Mouse (Mus musculus) liver, embryonic 14.5 days (tissue): ENCODE results near the gene Npcd. TPM values are rescaled to one million over a fixed set of nuclear protein-coding genes. Genes with fewer than 3 reads are reported as not detected.
A peak's percentile ranks its signal among the peaks of the same experiment; 100 is the strongest.

ENCODE experiments used
- ATAC-seq: fragments of 200-750 bp; cut with Nextera tagmentation; 2 replicates; pipeline ENCODE4 v1.8.0; 2017; ENCODE audit warnings: moderate number of reproducible peaks, mild to moderate bottlenecking, moderate library complexity; ENCODE audit not compliant: insufficient read depth
- DNase-seq, 3 experiments: peaks; one replicate each; pipeline ENCODE4 v3.0.0-alpha.2; 2012 to 2013; ENCODE audit warnings: low read depth in 3 of 3, low spot score in 3 of 3
- H3K27ac ChIP-seq: fragments of 300-500 bp; sonication (generic); 2 replicates; pipeline ENCODE4 v1.5.1; 2014; ENCODE audit warnings: moderate library complexity, mild to moderate bottlenecking, control low read depth, inconsistent platforms
- H3K27me3 ChIP-seq: fragments of 300-500 bp; sonication (generic); 2 replicates; pipeline ENCODE4 v1.6.1; 2014; ENCODE audit warnings: mild to moderate bottlenecking, low read length, moderate library complexity; ENCODE audit not compliant: control insufficient read depth, insufficient read depth
- H3K36me3 ChIP-seq: fragments of 300-500 bp; sonication (generic); replicated peaks from 2 replicates; pipeline ENCODE4 v1.6.1; 2014; ENCODE audit warnings: low read depth; ENCODE audit not compliant: control insufficient read depth, insufficient read depth
- H3K4me1 ChIP-seq, 2 experiments: fragments of 200-500 bp in 1 of 2; fragments of 300-500 bp in 1 of 2; sonication (generic) in 1 of 2; replicated peaks; 2 replicates each; pipeline ENCODE4 v1.6.1; 2012 to 2014; ENCODE audit warnings: antibody characterized with exemption in 1 of 2, inconsistent platforms in 1 of 2, low read length in 1 of 2; ENCODE audit not compliant: control insufficient read depth in 2 of 2, insufficient read depth in 2 of 2
- H3K4me2 ChIP-seq: fragments of 300-500 bp; sonication (generic); 2 replicates; pipeline ENCODE4 v1.6.1; 2014; ENCODE audit warnings: low read depth, mild to moderate bottlenecking, control low read depth, moderate library complexity
- H3K4me3 ChIP-seq, 2 experiments: fragments of 200-500 bp in 1 of 2; fragments of 300-500 bp in 1 of 2; sonication (generic) in 1 of 2; 2 replicates each; pipeline ENCODE4 v1.5.1; 2012 to 2014; ENCODE audit warnings: low read depth in 2 of 2, low read length in 2 of 2, mild to moderate bottlenecking in 2 of 2, control low read depth in 1 of 2, inconsistent platforms in 1 of 2, moderate library complexity in 1 of 2; ENCODE audit not compliant: insufficient read depth in 1 of 2
- H3K9ac ChIP-seq: fragments of 300-500 bp; sonication (generic); replicated peaks from 2 replicates; pipeline ENCODE4 v1.6.1; 2014; ENCODE audit warnings: mild to moderate bottlenecking, control low read depth, moderate library complexity
- H3K9me3 ChIP-seq: fragments of 300-500 bp; sonication (generic); 2 replicates; pipeline ENCODE4 v1.6.1; 2016; ENCODE audit warnings: low read length, mixed read lengths; ENCODE audit not compliant: control insufficient read depth
- CTCF ChIP-seq: IDR thresholded peaks from 2 replicates; pipeline ENCODE4 v1.5.1; 2016; ENCODE audit warnings: antibody characterized with exemption, low read depth, control low read depth
- EP300 ChIP-seq: IDR thresholded peaks from 2 replicates; pipeline ENCODE4 v1.6.1; 2016; ENCODE audit warnings: antibody characterized with exemption, low read depth
- WGBS: fragments of 180-500 bp; shearing (Covaris S2); extraction: QIAGEN DNeasy Blood & Tissue Kit; methylation state at CpG from one replicate; pipeline ENCODE4 v1.1.7; 2014; ENCODE audit not compliant: insufficient replicate concordance; 5-methylcytosine and 5-hydroxymethylcytosine counted together
- polyA plus RNA-seq, 2 experiments: library from polyadenylated mRNA; depleted of rRNA in 1 of 2; stranded (reverse) in 1 of 2; unstranded in 1 of 2; fragments of >200 nt; fragmentation: Nextera tagmentation in 1 of 2; extraction: Ambion mirVana in 1 of 2; gene quantifications; 2 replicates each; pipeline versions ENCODE4 v1.2.1 to v1.2.3; 2012 to 2014

Npcd gene
- polyA plus RNA-seq (2012; rRNA removed), result not detected in 2 replicates
- 0.08 TPM in 1 of 2 replicates, not detected in the other for polyA plus RNA-seq (2014; fragmentation: Nextera tagmentation; extraction: Ambion mirVana)

GRCm38 (mm10) chr15:79834130-79834880 is at the start of gene Npcd, which contains the start of gene Cbx6:
Gene Npcd (minus strand): TSS chr15:79834237.
Gene Cbx6 (minus strand): TSS chr15:79834688.
- Histone ChIP-seq H3K27ac (no peak within 1 kb of the TSS), H3K27me3 (no peaks in the 10 kb centered on the region; the same call in 1 of the 2 replicates), H3K4me1 (peaks cover 0 to 9% of the 10 kb centered on the region in 2 experiments; a peak in 2 of 4 replicates), H3K4me2 (peak within 1 kb of the TSS; percentile 70), H3K9ac (peak within 1 kb of the TSS; percentile 64), H3K4me3 (peak within 1 kb of the TSS; percentile 80 to 85), H3K9me3 (no peaks in the 10 kb centered on the region), H3K36me3 (no peaks in the 10 kb centered on the region)
- DNase-seq (peak; percentile 60 to 67 (median 62)), ATAC-seq (peak; percentile 85)
- no peak for TF ChIP-seq EP300
- no peak for TF ChIP-seq CTCF
- WGBS, result 1% methylated on average over 52 of the region's 58 CpGs

- Histone ChIP-seq H3K4me3 (peak overlapping the region; percentile 57 to 75), H3K27ac (no peak overlapping the region), H3K9me3 (no peaks in the 10 kb centered on the region), H3K27me3 (no peaks in the 10 kb centered on the region; the same call in none of the 2 replicates), H3K36me3 (no peaks in the 10 kb centered on the region), H3K9ac (peak overlapping the region; percentile 53), H3K4me1 (peaks cover 0 to 8% of the 10 kb centered on the region in 2 experiments; a peak in 2 of 4 replicates), H3K4me2 (peak overlapping the region; percentile 71)
- ATAC-seq, result peak; percentile 81
- TF ChIP-seq EP300, result no peak
- peak; percentile 84 for TF ChIP-seq CTCF
- WGBS, result under 1% methylated on average over 30 of the region's 30 CpGs
- peak; percentile 52 to 63 (median 55) for DNase-seq
Measured at GRCm38 (mm10) chr15:79883352-79883822, 49.4 kb upstream of the Npcd start.

- H3K4me2 ChIP-seq, result peak overlapping the region; percentile 71
- H3K4me1 ChIP-seq, result peaks cover 0 to 8% of the 10 kb centered on the region in 2 experiments; a peak in 2 of 4 replicates
- no peak overlapping the region for H3K27ac ChIP-seq
- TF ChIP-seq CTCF (no peak), EP300 (no peak)
- 30% methylated on average over 19 of the region's 19 CpGs for WGBS
- no peaks in the 10 kb centered on the region for H3K36me3 ChIP-seq
- DNase-seq, result no peak
- no peak overlapping the region for H3K9ac ChIP-seq
- no peaks in the 10 kb centered on the region for H3K9me3 ChIP-seq
- ATAC-seq, result no peak
- H3K4me3 ChIP-seq, result no peak overlapping the region
- no peaks in the 10 kb centered on the region; the same call in none of the 2 replicates for H3K27me3 ChIP-seq
Measured at GRCm38 (mm10) chr15:79882623-79883267, 48.7 kb upstream of the Npcd start.

GRCm38 (mm10) chr15:79880477-79880876 is 46.4 kb upstream of the Npcd start:
- peaks cover 0 to 6% of the 10 kb centered on the region in 2 experiments; a peak in 2 of 4 replicates for H3K4me1 ChIP-seq
- no peak for DNase-seq
- no peak for TF ChIP-seq EP300
- no peak for TF ChIP-seq CTCF
- WGBS, result 77% methylated on average over 3 of the region's 3 CpGs
- no peaks in the 10 kb centered on the region; the same call in none of the 2 replicates for H3K27me3 ChIP-seq
- H3K9me3 ChIP-seq, result no peaks in the 10 kb centered on the region
- H3K4me2 ChIP-seq, result no peak overlapping the region
- no peak overlapping the region for H3K9ac ChIP-seq
- no peak overlapping the region for H3K27ac ChIP-seq
- no peak overlapping the region for H3K4me3 ChIP-seq
- no peak for ATAC-seq
- H3K36me3 ChIP-seq, result no peaks in the 10 kb centered on the region

GRCm38 (mm10) chr15:79879319-79879718 is 45.3 kb upstream of the Npcd start:
- Histone ChIP-seq H3K9me3 (no peaks in the 10 kb centered on the region), H3K4me1 (peaks cover 0 to 6% of the 10 kb centered on the region in 2 experiments; a peak in 1 of 4 replicates), H3K4me2 (no peak overlapping the region), H3K27me3 (no peaks in the 10 kb centered on the region; the same call in none of the 2 replicates), H3K36me3 (no peaks in the 10 kb centered on the region), H3K27ac (no peak overlapping the region), H3K9ac (no peak overlapping the region), H3K4me3 (no peak overlapping the region)
- ATAC-seq (no peak), DNase-seq (no peak)
- TF ChIP-seq EP300 (no peak), CTCF (no peak)
- WGBS, result 45% methylated on average over 13 of the region's 13 CpGs
